8 mouse cellular contexts compared by ENCODE assay signal in the genomic region with DNA sequence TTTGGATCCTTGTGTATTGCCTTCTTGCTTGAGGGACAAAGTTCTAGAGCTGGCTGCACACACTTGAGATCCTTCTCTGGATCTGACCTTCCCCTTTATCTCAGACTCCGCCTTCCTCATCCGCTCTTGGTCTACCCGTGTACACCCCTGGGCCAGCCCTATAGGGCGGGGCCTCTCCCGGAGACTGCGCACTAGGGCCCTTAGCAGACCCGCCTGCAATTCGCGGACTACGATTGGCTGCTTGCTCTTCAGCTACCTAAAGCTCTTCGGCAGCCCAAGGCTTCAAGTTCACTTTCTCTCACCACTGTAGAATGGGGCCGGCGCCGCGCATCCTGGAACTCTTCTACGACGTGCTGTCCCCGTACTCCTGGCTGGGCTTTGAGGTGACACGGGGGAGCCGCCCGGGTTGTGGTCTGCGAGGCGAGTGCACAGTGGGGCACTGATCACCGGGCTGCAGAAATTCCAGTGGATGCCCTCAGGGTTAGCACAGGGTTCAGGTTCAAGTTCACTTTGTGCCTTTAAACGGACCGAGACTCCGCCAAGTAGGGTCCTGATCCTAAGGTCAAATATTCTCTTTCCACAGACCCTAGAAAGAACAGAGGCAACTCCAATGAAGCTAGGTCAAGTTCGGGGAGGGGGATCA. TPM values are rescaled to one million over a fixed set of nuclear protein-coding genes. Genes with fewer than 3 reads are reported as not detected.
DNase-seq lines count a peak whose midpoint lies in the region; ATAC-seq lines count a peak whose summit lies in the region.

A gene (plus strand): TSS at position 225 of the 643 bp plus-strand sequence.

- no peaks in the 10 kb centered on the region for H3K9me3 ChIP-seq in forebrain, embryonic 11.5 days (ENCODE audit: control insufficient read depth, low read length)
- no peaks in the 10 kb centered on the region for H3K9me3 ChIP-seq in heart, embryonic 15.5 days (replicated peaks)
- H3K9me3 ChIP-seq in liver, embryonic 13.5 days (replicated peaks), result no peaks in the 10 kb centered on the region
- H3K9me3 ChIP-seq in stomach, embryonic 15.5 days, result no peaks in the 10 kb centered on the region

- H3K4me2 ChIP-seq in forebrain, embryonic 11.5 days (ENCODE audit: low read depth, low read length, severe bottlenecking), result peak within 1 kb of the TSS; percentile 56
- H3K4me2 ChIP-seq in heart, embryonic 15.5 days, result peak within 1 kb of the TSS; percentile 77
- peak within 1 kb of the TSS; percentile 90 for H3K4me2 ChIP-seq in liver, embryonic 13.5 days
- peak within 1 kb of the TSS; percentile 89 for H3K4me2 ChIP-seq in stomach, embryonic 15.5 days

- WGBS in forebrain, embryonic 11.5 days, result 3% methylated on average over 28 of the region's 28 CpGs
- 2% methylated on average over 28 of the region's 28 CpGs for WGBS in heart, embryonic 15.5 days
- 2% methylated on average over 28 of the region's 28 CpGs for WGBS in liver, embryonic 13.5 days (ENCODE audit: insufficient replicate concordance)
- 2% methylated on average over 28 of the region's 28 CpGs for WGBS in stomach, embryonic 15.5 days

- H3K27me3 ChIP-seq in forebrain, embryonic 11.5 days (ENCODE audit: control insufficient read depth, insufficient read depth, low read length), result peaks cover 7% of the 10 kb centered on the region
- peaks cover 8% of the 10 kb centered on the region for H3K27me3 ChIP-seq in heart, embryonic 15.5 days
- H3K27me3 ChIP-seq in liver, embryonic 13.5 days, result 0 out of 2 replicates have a peak, but pooled peaks cover 4% of the 10 kb centered on the region
- no peaks in the 10 kb centered on the region for H3K27me3 ChIP-seq in stomach, embryonic 15.5 days (replicated peaks)

- peak; percentile 99 for ATAC-seq in CD4-positive, CD25-positive, alpha-beta regulatory T cell, adult 4 months
- peak; percentile 100 for ATAC-seq in forebrain, embryonic 11.5 days (replicated peaks; ENCODE audit: low FRiP score)
- ATAC-seq in heart, embryonic 15.5 days (replicated peaks; ENCODE audit: insufficient number of reproducible peaks, insufficient read depth, low FRiP score, low read depth), result peak; percentile 99
- peak; percentile 100 for ATAC-seq in liver, embryonic 13.5 days (ENCODE audit: low read depth)
- peak; percentile 99 for ATAC-seq in stomach, embryonic 15.5 days (ENCODE audit: insufficient read depth, low FRiP score, low read depth)

- peak within 1 kb of the TSS; percentile 42 for H3K4me3 ChIP-seq in forebrain, embryonic 11.5 days (ENCODE audit: low read depth, low read length)
- H3K4me3 ChIP-seq in heart, embryonic 15.5 days, result peak within 1 kb of the TSS; percentile 51
- peak within 1 kb of the TSS; percentile 63 for H3K4me3 ChIP-seq in liver, embryonic 13.5 days (replicated peaks)
- H3K4me3 ChIP-seq in stomach, embryonic 15.5 days (replicated peaks), result peak within 1 kb of the TSS; percentile 53

- H3K4me1 ChIP-seq in forebrain, embryonic 11.5 days (replicated peaks; ENCODE audit: control insufficient read depth, insufficient read depth, low read length), result no peaks in the 10 kb centered on the region; the same call in 1 of the 2 replicates
- peaks cover 9% of the 10 kb centered on the region; the same call in 1 of the 2 replicates for H3K4me1 ChIP-seq in heart, embryonic 15.5 days (replicated peaks)
- H3K4me1 ChIP-seq in liver, embryonic 13.5 days (replicated peaks), result peaks cover 22% of the 10 kb centered on the region
- peaks cover 5% of the 10 kb centered on the region; the same call in 1 of the 2 replicates for H3K4me1 ChIP-seq in stomach, embryonic 15.5 days

- peak within 1 kb of the TSS; percentile 56; the same call in 1 of the 2 replicates for H3K9ac ChIP-seq in forebrain, embryonic 11.5 days (ENCODE audit: low read length)
- peak within 1 kb of the TSS; percentile 31 for H3K9ac ChIP-seq in heart, embryonic 15.5 days
- H3K9ac ChIP-seq in liver, embryonic 13.5 days, result peak within 1 kb of the TSS; percentile 71
- H3K9ac ChIP-seq in stomach, embryonic 15.5 days, result peak within 1 kb of the TSS; percentile 34; the same call in 1 of the 2 replicates

- no peaks in the 10 kb centered on the region for H3K36me3 ChIP-seq in forebrain, embryonic 11.5 days (ENCODE audit: control insufficient read depth, insufficient read depth, low read length)
- H3K36me3 ChIP-seq in heart, embryonic 15.5 days, result no peaks in the 10 kb centered on the region
- H3K36me3 ChIP-seq in liver, embryonic 13.5 days, result no peaks in the 10 kb centered on the region
- no peaks in the 10 kb centered on the region for H3K36me3 ChIP-seq in stomach, embryonic 15.5 days

- peak; percentile 89 for DNase-seq in c-Kit-positive CD71-positive TER-119-negative erythroid progenitor cells, embryonic 14.5 days (ENCODE audit: low read depth)
- DNase-seq in forebrain, embryonic 11.5 days (ENCODE audit: low spot score), result peak; percentile 88
- DNase-seq in kidney, postnatal 25 days, result peak; percentile 89 to 96
- peak; percentile 90 for DNase-seq in liver, embryonic 13.5 days
- peak; percentile 77 for DNase-seq in neural tube, embryonic 10.5 days (ENCODE audit: extremely low spot score, low spot score)

- no peak within 1 kb of the TSS for H3K27ac ChIP-seq in forebrain, embryonic 11.5 days (ENCODE audit: low read depth, low read length)
- no peak within 1 kb of the TSS for H3K27ac ChIP-seq in heart, embryonic 15.5 days
- peak within 1 kb of the TSS; percentile 23; the same call in 1 of the 2 replicates for H3K27ac ChIP-seq in liver, embryonic 13.5 days
- no peak within 1 kb of the TSS for H3K27ac ChIP-seq in stomach, embryonic 15.5 days

RNA-seq across cellular contexts. Expression of the gene that starts here (rescaled TPM):
- polyA plus RNA-seq in CD4-positive, CD25-positive, alpha-beta regulatory T cell, adult 4 months (2017; shearing (Covaris generic)), result 1 to 10 TPM; 4.9 to 7.9 TPM
- 15.2 and 18.4 TPM in 2 replicates for polyA plus RNA-seq in forebrain, embryonic 11.5 days (2014; fragmentation: Nextera tagmentation; extraction: Ambion mirVana)
- polyA plus RNA-seq in heart, embryonic 15.5 days (2015; fragmentation: Nextera tagmentation; extraction: Ambion mirVana), result 14.3 and 16.9 TPM in 2 replicates
- 6.9 and 8.1 TPM in 2 replicates for polyA plus RNA-seq in liver, embryonic 13.5 days (2015; fragmentation: Nextera tagmentation; extraction: Ambion mirVana)
- 19.1 and 23.0 TPM in 2 replicates for polyA plus RNA-seq in stomach, embryonic 15.5 days (2015; fragmentation: Nextera tagmentation; extraction: Ambion mirVana)
